Mouse (Mus musculus): ENCODE data around the gene Msgn1.

Msgn1 gene

GRCm38 (mm10) chr12:11208872-11209271 lies at the start of gene Msgn1:
Msgn1 (minus strand) TSS chr12:11208972.
- no peak for DNase-seq (ENCODE audit: low read depth)

GRCm38 (mm10) chr12:11250322-11250721 lies 41.5 kb upstream of the Msgn1 start:
- no peak for DNase-seq (ENCODE audit: low read depth)

GRCm38 (mm10) chr12:11247460-11247859 lies 38.7 kb upstream of the Msgn1 start:
- DNase-seq (ENCODE audit: low read depth), result no peak

GRCm38 (mm10) chr12:11235996-11236395 lies 27.2 kb upstream of the Msgn1 start:
- DNase-seq (ENCODE audit: low read depth), result no peak

GRCm38 (mm10) chr12:11230267-11230666 lies 21.5 kb upstream of the Msgn1 start:
- no peak for DNase-seq (ENCODE audit: low read depth)

GRCm38 (mm10) chr12:11226529-11227268 lies 17.9 kb upstream of the Msgn1 start:
- no peak for DNase-seq (ENCODE audit: low read depth)

GRCm38 (mm10) chr12:11226123-11226522 lies 17.4 kb upstream of the Msgn1 start:
- no peak for DNase-seq (ENCODE audit: low read depth)

GRCm38 (mm10) chr12:11224722-11225121 lies 15.9 kb upstream of the Msgn1 start:
- DNase-seq (ENCODE audit: low read depth), result no peak

- DNase-seq (ENCODE audit: low read depth), result no peak
These were observed 14.3 kb upstream of the Msgn1 start for GRCm38 (mm10) chr12:11223090-11223489.

GRCm38 (mm10) chr12:11222566-11222965 lies 13.8 kb upstream of the Msgn1 start:
- DNase-seq (ENCODE audit: low read depth), result no peak

GRCm38 (mm10) chr12:11221524-11222330 lies 13.0 kb upstream of the Msgn1 start:
- no peak for DNase-seq (ENCODE audit: low read depth)

- no peak for DNase-seq (ENCODE audit: low read depth)
These were observed 9.0 kb upstream of the Msgn1 start for GRCm38 (mm10) chr12:11217726-11218250.

GRCm38 (mm10) chr12:11216454-11216853 lies 7.7 kb upstream of the Msgn1 start:
- no peak for DNase-seq (ENCODE audit: low read depth)

- no peak for DNase-seq (ENCODE audit: low read depth)
These were observed 6.8 kb upstream of the Msgn1 start for GRCm38 (mm10) chr12:11215555-11215954.

- no peak for DNase-seq (ENCODE audit: low read depth)
These were observed 6.0 kb upstream of the Msgn1 start for GRCm38 (mm10) chr12:11214776-11215175.

GRCm38 (mm10) chr12:11212881-11213280 lies 4.1 kb upstream of the Msgn1 start:
- DNase-seq (ENCODE audit: low read depth), result no peak

- DNase-seq (ENCODE audit: low read depth), result no peak
These were observed 1.6 kb upstream of the Msgn1 start for GRCm38 (mm10) chr12:11210361-11210760.

GRCm38 (mm10) chr12:11209636-11210035 lies 864 bp upstream of the Msgn1 start:
- no peak for DNase-seq (ENCODE audit: low read depth)

GRCm38 (mm10) chr12:11206321-11206720 lies 2.5 kb downstream of the Msgn1 start:
- no peak for DNase-seq (ENCODE audit: low read depth)

GRCm38 (mm10) chr12:11203694-11204665 lies 4.8 kb downstream of the Msgn1 start:
- DNase-seq (ENCODE audit: low read depth), result no peak

- no peak for DNase-seq (ENCODE audit: low read depth)
These were observed 6.3 kb downstream of the Msgn1 start for GRCm38 (mm10) chr12:11202476-11202875.

GRCm38 (mm10) chr12:11200711-11201110 lies 8.1 kb downstream of the Msgn1 start:
- no peak for DNase-seq (ENCODE audit: low read depth)

All from c-Kit-positive CD71-positive TER-119-negative erythroid progenitor cells, embryonic 14.5 days (primary cell).